Mouse (Mus musculus) hindbrain, postnatal 0 days (tissue): ENCODE results near the gene Ccdc167. TPM values are rescaled to one million over a fixed set of nuclear protein-coding genes. Genes with fewer than 3 reads are reported as not detected.

Source experiments
- ATAC-seq: fragments of 200-750 bp; cut with Nextera tagmentation; 2 replicates; pipeline ENCODE4 v1.8.0; 2017; ENCODE audit warnings: mild to moderate bottlenecking, moderate TSS enrichment, moderate library complexity
- DNase-seq: peaks from one replicate; pipeline ENCODE4 v3.0.0-alpha.2; 2015; ENCODE audit warnings: low spot score
- H3K27ac ChIP-seq: fragments of 300-500 bp; sonication (generic); 2 replicates; pipeline ENCODE4 v1.5.1; 2014; ENCODE audit warnings: mild to moderate bottlenecking
- H3K27me3 ChIP-seq: fragments of 300-500 bp; sonication (generic); 2 replicates; pipeline ENCODE4 v1.6.1; 2014; ENCODE audit warnings: low read length, mixed read lengths; ENCODE audit not compliant: insufficient read depth
- H3K36me3 ChIP-seq: fragments of 300-500 bp; sonication (generic); 2 replicates; pipeline ENCODE4 v1.6.1; 2014; ENCODE audit warnings: low read length, mixed read lengths; ENCODE audit not compliant: insufficient read depth
- H3K4me1 ChIP-seq: fragments of 300-500 bp; sonication (generic); 2 replicates; pipeline ENCODE4 v1.6.1; 2014; ENCODE audit warnings: antibody characterized with exemption, low read length, mixed read lengths; ENCODE audit not compliant: insufficient read depth
- H3K4me2 ChIP-seq: fragments of 300-500 bp; sonication (generic); 2 replicates; pipeline ENCODE4 v1.6.1; 2014; ENCODE audit warnings: low read depth, mild to moderate bottlenecking, low read length, moderate library complexity, mixed read lengths
- H3K4me3 ChIP-seq: fragments of 300-500 bp; sonication (generic); 2 replicates; pipeline ENCODE4 v1.5.1; 2014; ENCODE audit warnings: low read length
- H3K9ac ChIP-seq: fragments of 300-500 bp; sonication (generic); replicated peaks from 2 replicates; pipeline ENCODE4 v1.6.1; 2014; ENCODE audit warnings: mild to moderate bottlenecking, low read length, moderate library complexity, mixed read lengths
- H3K9me3 ChIP-seq: fragments of 300-500 bp; sonication (generic); 2 replicates; pipeline ENCODE4 v1.6.1; 2016; ENCODE audit warnings: low read length, mixed read lengths
- CTCF ChIP-seq: IDR thresholded peaks from 2 replicates; pipeline ENCODE4 v1.5.1; 2016; ENCODE audit warnings: antibody characterized with exemption, control low read depth, low read depth
- WGBS: fragments of 180-500 bp; shearing (Covaris S2); extraction: QIAGEN DNeasy Blood & Tissue Kit; methylation state at CpG from one replicate; pipeline ENCODE4 v1.1.7; 2014; 5-methylcytosine and 5-hydroxymethylcytosine counted together
- polyA plus RNA-seq: library from polyadenylated mRNA; unstranded; fragments of >200 nt; fragmentation: Nextera tagmentation; extraction: Ambion mirVana; gene quantifications from 2 replicates; pipeline ENCODE4 v1.2.1, GENCODE M21; 2015
- total RNA-seq: library from RNA; depleted of rRNA; stranded (reverse); fragments of >200 nt; gene quantifications from 2 replicates; pipeline ENCODE4 v1.2.3, GENCODE M21; 2014

The Ccdc167 gene
- total and polyA plus RNA-seq, 2 experiments from 2014 or later: 9.7 to 9.8 TPM

DNA sequence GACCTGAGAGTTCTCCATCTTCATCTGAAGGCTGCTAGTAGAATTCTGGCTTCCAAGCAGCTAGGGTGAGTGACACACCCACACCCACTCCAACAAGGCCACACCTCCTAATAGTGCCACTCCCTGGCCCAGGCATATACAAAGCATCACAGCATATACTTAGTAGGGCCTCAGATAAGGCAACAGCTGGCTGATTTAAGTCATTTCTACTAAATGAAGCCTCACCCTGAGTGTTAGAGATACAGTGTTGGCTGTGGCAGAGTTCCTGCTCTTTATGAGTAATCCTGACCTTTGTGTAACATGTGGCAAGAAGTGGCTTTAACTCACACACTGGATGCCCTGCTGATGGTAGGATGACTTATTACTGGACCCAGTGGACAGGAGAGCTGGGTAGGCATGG is 46.9 kb downstream of the Ccdc167 start:
- H3K9me3 ChIP-seq: no peaks in the 10 kb centered on the region
- H3K27me3 ChIP-seq: no peaks in the 10 kb centered on the region
- H3K9ac ChIP-seq: no peak overlapping the region
- H3K36me3 ChIP-seq: peaks cover 26% of the 10 kb centered on the region
- H3K27ac ChIP-seq: no peak overlapping the region
- no peak overlapping the region for H3K4me3 ChIP-seq
- ATAC-seq (0 out of 2 replicates have a peak, but pooled peaks have one; percentile 21), DNase-seq (no peak)
- H3K4me2 ChIP-seq: no peak overlapping the region
- H3K4me1 ChIP-seq: peaks cover 5% of the 10 kb centered on the region; the same call in 1 of the 2 replicates
- TF ChIP-seq CTCF: no peak

DNA sequence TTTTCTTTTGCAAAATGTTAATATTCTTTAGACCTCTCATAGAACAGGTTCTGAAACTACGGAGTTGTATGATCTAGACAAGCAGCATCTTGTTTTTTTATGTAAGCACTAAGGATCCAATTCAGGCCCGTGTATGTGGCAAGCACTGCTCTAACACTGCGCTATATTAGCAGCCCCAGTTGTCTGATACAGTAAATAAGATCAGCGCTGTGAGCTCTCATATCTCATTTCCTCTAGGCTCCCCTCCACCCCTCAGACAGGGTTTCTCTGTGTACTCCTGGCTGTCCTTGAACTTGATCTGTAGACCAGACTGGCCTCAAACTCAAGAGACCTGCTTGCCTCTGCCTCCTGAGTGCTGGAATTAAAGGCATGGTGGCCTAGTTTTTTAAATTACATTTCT is 47.8 kb downstream of the Ccdc167 start:
- no peaks in the 10 kb centered on the region for H3K9me3 ChIP-seq
- no peak for TF ChIP-seq CTCF
- H3K27me3 ChIP-seq: no peaks in the 10 kb centered on the region
- H3K36me3 ChIP-seq: peaks cover 23% of the 10 kb centered on the region
- ATAC-seq (no peak), DNase-seq (no peak)
- peak overlapping the region; percentile 68; the same call in 1 of the 2 replicates for H3K27ac ChIP-seq
- 89% methylated on average over 4 of the region's 4 CpGs for WGBS
- peaks cover 5% of the 10 kb centered on the region; the same call in 1 of the 2 replicates for H3K4me1 ChIP-seq
- H3K9ac ChIP-seq: no peak overlapping the region
- no peak overlapping the region for H3K4me2 ChIP-seq
- H3K4me3 ChIP-seq: no peak overlapping the region

DNA sequence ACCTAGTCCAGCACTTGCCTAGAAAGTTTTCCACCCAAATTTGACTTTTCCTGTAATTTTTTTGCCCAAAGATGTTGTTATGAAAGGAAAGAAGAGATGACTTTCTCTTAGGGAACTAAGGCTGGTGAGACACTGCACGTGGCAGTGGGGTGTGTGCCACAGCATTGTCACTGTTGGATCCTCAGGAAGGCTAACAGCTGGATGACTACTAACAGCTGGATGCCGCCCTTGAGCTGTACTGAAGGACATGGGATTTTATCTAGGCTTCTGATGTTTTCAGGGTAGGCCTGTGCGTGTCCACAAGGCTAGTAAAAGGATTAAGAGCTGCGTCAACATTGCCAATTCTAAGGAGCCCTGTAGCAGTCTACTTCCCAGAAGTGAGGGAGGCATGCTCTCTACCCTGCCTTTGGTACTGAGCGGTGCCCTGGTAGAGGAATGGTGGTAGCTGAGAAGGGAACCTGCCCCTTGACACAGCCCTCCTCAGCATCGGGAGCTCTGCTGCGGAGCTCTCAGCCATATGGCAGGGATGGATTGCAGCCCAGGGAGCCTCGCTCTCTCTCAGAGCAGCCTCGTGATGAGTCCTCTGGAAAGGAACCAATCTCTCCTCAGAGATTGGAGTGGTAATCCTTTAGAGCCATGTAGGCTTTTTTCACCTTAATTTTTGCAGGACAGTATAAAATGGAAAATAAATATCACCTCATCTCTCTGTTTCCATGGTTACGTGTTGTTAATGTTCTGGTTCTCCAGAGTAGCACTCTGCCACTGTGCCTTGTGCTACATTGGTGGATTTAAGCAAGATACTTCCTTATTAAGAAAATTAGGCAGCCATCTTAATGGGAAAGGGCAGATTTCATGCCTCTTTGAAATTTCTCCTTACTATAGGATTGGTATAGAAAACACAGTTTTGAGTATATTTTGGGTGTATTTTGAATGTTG is 48.5 kb downstream of the Ccdc167 start:
- peak; percentile 67 for DNase-seq
- Histone ChIP-seq H3K4me1 (peaks cover 5% of the 10 kb centered on the region; the same call in 1 of the 2 replicates), H3K4me3 (no peak overlapping the region), H3K9ac (no peak overlapping the region), H3K27ac (peak overlapping the region; percentile 68), H3K36me3 (peaks cover 16% of the 10 kb centered on the region), H3K9me3 (no peaks in the 10 kb centered on the region), H3K4me2 (no peak overlapping the region), H3K27me3 (no peaks in the 10 kb centered on the region)
- ATAC-seq: peak; percentile 76
- no peak for TF ChIP-seq CTCF
- 45% methylated on average over 10 of the region's 10 CpGs for WGBS

DNA sequence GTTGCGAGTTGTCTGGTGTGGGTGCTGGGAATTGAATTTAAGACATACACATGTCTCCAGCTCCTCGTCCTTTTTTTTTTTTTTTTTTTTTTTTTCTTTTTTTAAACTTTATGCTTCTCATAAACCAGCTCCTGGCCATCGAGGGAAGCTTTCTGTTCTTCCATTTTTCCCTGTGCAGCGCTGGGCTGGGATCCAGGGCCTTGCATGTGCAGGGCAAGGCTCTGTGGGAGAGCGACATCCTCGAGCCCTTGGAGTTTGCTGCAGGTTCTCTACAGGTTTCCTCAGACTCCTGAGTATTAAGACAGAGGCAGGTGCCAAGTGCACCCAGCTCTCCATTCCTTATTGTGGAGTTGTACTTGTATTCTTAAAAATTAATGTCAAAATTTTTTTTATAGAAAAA is 54.7 kb downstream of the Ccdc167 start:
- no peaks in the 10 kb centered on the region for H3K9me3 ChIP-seq
- WGBS: 77% methylated on average over 6 of the region's 6 CpGs
- H3K4me1 ChIP-seq: peaks cover 3% of the 10 kb centered on the region; the same call in 1 of the 2 replicates
- no peaks in the 10 kb centered on the region for H3K27me3 ChIP-seq
- H3K4me3 ChIP-seq: no peak overlapping the region
- TF ChIP-seq CTCF: no peak
- H3K4me2 ChIP-seq: no peak overlapping the region
- ATAC-seq (no peak), DNase-seq (no peak)
- no peak overlapping the region for H3K27ac ChIP-seq
- H3K36me3 ChIP-seq: peaks cover 7% of the 10 kb centered on the region
- H3K9ac ChIP-seq: no peak overlapping the region

DNA sequence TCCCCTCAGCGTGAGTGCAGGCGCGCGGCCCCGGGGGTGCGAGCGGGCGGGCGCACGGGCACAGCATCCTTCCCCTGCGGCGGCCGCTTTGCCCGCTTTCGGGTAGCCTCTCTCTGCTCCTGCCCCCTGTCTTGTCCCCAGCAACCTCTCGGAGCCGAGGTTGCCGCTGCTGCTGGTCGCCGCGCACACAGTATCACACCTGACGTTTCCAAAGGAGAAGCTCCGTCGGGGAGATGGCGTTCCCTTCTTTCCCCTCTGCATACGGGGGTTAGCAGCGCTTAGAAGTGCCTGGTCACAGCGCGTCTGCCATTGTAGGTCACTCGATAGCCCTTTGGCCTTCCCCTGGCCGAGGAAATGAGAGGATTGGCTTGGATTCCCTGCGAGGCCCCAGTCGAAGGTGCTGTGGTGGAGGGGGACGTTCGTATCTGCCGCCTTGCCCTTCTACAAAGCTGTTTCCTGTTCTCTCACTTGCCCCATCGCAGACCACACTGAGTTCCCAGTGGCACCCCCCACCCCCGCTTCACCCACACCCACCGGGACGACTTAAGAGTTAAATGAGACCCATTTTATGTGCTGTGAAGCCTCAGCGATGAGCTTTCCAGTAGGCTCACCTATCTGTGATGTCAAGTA is 56.0 kb downstream of the Ccdc167 start:
- H3K9me3 ChIP-seq: no peaks in the 10 kb centered on the region
- no peak for DNase-seq
- H3K4me1 ChIP-seq: peaks cover 3% of the 10 kb centered on the region; the same call in 1 of the 2 replicates
- no peaks in the 10 kb centered on the region for H3K27me3 ChIP-seq
- peak overlapping the region; percentile 88 for H3K4me3 ChIP-seq
- H3K9ac ChIP-seq: peak overlapping the region; percentile 93
- TF ChIP-seq CTCF: no peak
- peaks cover 4% of the 10 kb centered on the region; the same call in 1 of the 2 replicates for H3K36me3 ChIP-seq
- H3K27ac ChIP-seq: peak overlapping the region; percentile 94
- H3K4me2 ChIP-seq: peak overlapping the region; percentile 93
- WGBS: under 1% methylated on average over 33 of the region's 41 CpGs
- ATAC-seq: peak; percentile 77

DNA sequence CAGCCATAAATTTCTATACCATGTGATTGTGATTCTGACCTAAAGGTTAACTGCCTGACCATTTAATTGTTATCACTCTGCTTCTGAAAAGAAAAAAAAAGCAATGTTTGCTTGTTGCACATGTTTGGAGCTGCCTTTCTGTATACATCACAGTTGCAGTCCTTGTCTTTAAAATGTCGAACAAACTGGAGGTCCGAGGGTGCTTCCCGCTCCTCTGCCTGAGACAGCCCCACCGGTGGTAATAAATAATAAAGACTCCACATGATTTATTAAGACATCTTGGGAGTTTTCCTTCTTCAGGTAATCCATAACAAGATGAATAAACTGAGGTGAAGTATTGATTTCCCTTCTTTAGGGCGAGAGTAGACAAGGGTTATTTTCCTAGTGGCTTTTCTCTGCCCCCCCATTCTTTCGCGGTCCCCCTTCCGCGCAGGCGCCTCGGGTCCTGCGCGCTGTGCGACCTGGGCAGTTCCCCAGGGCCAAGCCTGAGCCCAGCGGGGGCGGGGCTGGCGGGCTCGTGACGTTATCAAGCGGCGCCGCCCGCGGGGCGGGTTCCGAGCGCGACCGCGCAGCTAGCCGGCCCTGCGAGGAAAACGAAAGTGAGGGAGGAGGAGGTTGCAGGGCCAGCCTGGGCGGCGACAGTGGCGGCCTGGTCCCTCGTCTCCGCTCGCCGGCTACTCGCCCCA is 56.6 kb downstream of the Ccdc167 start, which contains the start of gene Cmtr1:
Gene Cmtr1 (plus strand): TSS at position 520 of the 686 bp plus-strand sequence.
- Histone ChIP-seq H3K4me1 (peaks cover 3% of the 10 kb centered on the region; the same call in 1 of the 2 replicates), H3K27me3 (no peaks in the 10 kb centered on the region), H3K4me3 (peak within 1 kb of the TSS; percentile 88), H3K27ac (peak within 1 kb of the TSS; percentile 94), H3K9ac (peak within 1 kb of the TSS; percentile 93), H3K36me3 (peaks cover 4% of the 10 kb centered on the region; the same call in 1 of the 2 replicates), H3K9me3 (no peaks in the 10 kb centered on the region), H3K4me2 (peak within 1 kb of the TSS; percentile 93)
- DNase-seq (peak; percentile 97), ATAC-seq (peak; percentile 97)
- WGBS: under 1% methylated on average over 34 of the region's 41 CpGs
- no peak for TF ChIP-seq CTCF
